Mouse (Mus musculus) G1E (cell line): ENCODE data around the gene Gm49380.

Experiments
- CTCF ChIP-seq: IDR thresholded peaks from 2 replicates; pipeline ENCODE4 v1.5.1; 2012; ENCODE audit warnings: low read depth, low read length, inconsistent platforms, mixed read lengths
- GATA2 ChIP-seq: IDR thresholded peaks from 2 replicates; pipeline ENCODE4 v1.6.1; 2012; ENCODE audit warnings: low read depth, low read length, inconsistent platforms, borderline replicate concordance

DNA sequence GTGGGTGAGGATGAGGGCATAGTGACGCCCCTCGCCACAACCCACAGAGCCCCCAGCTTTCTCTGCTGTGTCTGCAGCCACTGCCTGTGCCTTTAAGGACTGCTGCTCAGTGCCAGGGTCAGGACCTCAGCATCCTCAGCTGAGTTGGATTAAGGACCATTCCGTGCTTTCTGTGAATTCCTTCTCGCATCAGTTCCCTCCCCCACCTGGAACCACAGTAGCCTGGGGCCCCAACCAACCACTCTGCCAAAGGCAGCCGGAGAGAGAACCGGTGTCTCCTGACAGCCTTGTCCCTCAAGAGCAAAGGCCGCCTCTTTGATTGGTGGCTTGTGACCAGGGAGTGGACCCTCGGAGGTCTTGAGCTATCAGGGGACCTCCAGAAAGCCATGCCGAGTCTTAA is 11.8 kb downstream of the Gm49380 start, which contains the start of gene Mfrp:
- TF ChIP-seq CTCF, result no peak
- TF ChIP-seq GATA2, result no peak
